Mouse (Mus musculus) embryo, embryonic 10.5 days (tissue): ENCODE measurements around the gene Zfp606.

Experiments used
- DNase-seq: peaks from one replicate; pipeline ENCODE4 v3.0.0-alpha.2; 2015; ENCODE audit warnings: low spot score

The Zfp606 gene

GRCm38 (mm10) chr7:12478158-12479008 is at the start of gene Zfp606:
Gene Zfp606 (plus strand): TSS chr7:12478293.
- DNase-seq = peak; percentile 94

- no peak for DNase-seq
Observed at GRCm38 (mm10) chr7:12479009-12479346, 885 bp downstream of the Zfp606 start.

- no peak for DNase-seq
Observed at GRCm38 (mm10) chr7:12479525-12479924, 1.4 kb downstream of the Zfp606 start.

- DNase-seq = no peak
Observed at GRCm38 (mm10) chr7:12483771-12484170, 5.7 kb downstream of the Zfp606 start.

GRCm38 (mm10) chr7:12485956-12486355 is 7.9 kb downstream of the Zfp606 start:
- DNase-seq = no peak

GRCm38 (mm10) chr7:12486691-12487090 is 8.6 kb downstream of the Zfp606 start:
- DNase-seq = no peak

GRCm38 (mm10) chr7:12510913-12511312 is 32.8 kb downstream of the Zfp606 start:
- DNase-seq = no peak

GRCm38 (mm10) chr7:12512217-12512616 is 34.1 kb downstream of the Zfp606 start, which contains the start of gene 2900092C05Rik:
Gene 2900092C05Rik (plus strand): TSS chr7:12512517.
- no peak for DNase-seq
